Mouse (Mus musculus): ENCODE data around the gene Fbxw8. TPM values are rescaled to one million over a fixed set of nuclear protein-coding genes. Genes with fewer than 3 reads are reported as not detected.

Fbxw8 gene
- polyA plus RNA-seq, 1 experiment = 72.5 TPM

DNA sequence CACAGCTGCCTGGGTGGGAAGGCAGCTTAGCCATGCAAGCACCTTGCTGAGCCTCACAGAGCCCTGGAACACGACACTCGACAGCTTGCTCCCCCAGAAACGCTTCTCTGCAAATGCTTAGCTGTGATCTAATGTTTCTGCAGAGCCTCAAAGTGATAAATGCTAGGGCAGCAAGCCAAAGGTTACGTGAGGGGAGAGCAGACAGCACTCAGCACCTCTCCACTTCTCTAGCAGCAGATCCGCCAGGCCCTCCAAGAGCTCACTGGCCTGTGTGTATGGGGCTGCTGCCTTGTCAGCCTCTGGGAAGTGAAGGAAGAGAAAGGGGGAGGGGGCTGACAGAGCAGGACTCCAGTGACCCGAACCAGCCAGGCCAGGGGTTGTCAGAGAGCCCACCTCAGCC lies 27.1 kb downstream of the Fbxw8 start:
- TF ChIP-seq USF1 (IDR thresholded peaks at IDR 0.05; ENCODE audit: low read depth) (no peak), MYOG (IDR thresholded peaks at IDR 0.05; ENCODE audit: control insufficient read depth, extremely low read depth, insufficient read length) (no peak), MAX (IDR thresholded peaks at IDR 0.05) (no peak), FOSL1 (IDR thresholded peaks at IDR 0.05; ENCODE audit: insufficient read depth, low read length, poor library complexity, severe bottlenecking) (no peak), MYOD1 (IDR thresholded peaks at IDR 0.05; ENCODE audit: control insufficient read depth, insufficient read length, low read depth) (no peak), CEBPB (IDR thresholded peaks at IDR 0.05; ENCODE audit: low read depth) (no peak), CTCF (IDR thresholded peaks at IDR 0.05; ENCODE audit: control insufficient read depth, insufficient read depth, insufficient read length) (no peak)
- H3K79me3 ChIP-seq (ENCODE audit: low read depth) = no peaks in the 10 kb centered on the region
- H3ac ChIP-seq (ENCODE audit: control insufficient read depth, insufficient read length, low read depth) = no peak overlapping the region
- H3K4me3 ChIP-seq (ENCODE audit: insufficient read depth, poor library complexity, severe bottlenecking) = no peak overlapping the region
- peaks cover 29% of the 10 kb centered on the region for H3K79me2 ChIP-seq (ENCODE audit: control insufficient read depth, insufficient read depth)
- H3K27me3 ChIP-seq (ENCODE audit: control insufficient read depth, insufficient read depth, insufficient read length) = no peaks in the 10 kb centered on the region
- H3K36me3 ChIP-seq (ENCODE audit: control insufficient read depth, insufficient read depth) = peaks cover 11% of the 10 kb centered on the region

DNA sequence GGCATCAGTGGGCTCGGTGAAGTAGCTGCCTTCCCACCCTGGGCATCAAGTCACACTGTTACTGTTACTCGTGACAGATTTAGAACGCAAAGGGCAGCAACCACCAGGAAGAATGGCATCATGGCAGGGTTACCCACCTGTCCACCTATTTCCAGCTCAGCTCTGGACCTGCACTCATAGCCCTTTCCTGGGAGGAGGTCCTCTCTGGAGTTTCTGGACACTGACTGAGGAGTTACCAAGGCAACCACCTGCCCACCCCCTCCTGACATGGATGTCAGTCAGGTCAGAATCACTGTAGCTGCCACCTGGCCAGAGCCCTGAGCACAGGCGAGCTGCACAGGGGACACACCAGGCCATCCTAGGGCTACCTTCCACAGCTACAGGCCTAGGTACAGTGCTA lies 28.6 kb downstream of the Fbxw8 start:
- TF ChIP-seq USF1 (IDR thresholded peaks at IDR 0.05; ENCODE audit: low read depth) (no peak), MYOG (IDR thresholded peaks at IDR 0.05; ENCODE audit: control insufficient read depth, extremely low read depth, insufficient read length) (no peak), MAX (IDR thresholded peaks at IDR 0.05) (no peak), CEBPB (IDR thresholded peaks at IDR 0.05; ENCODE audit: low read depth) (no peak), CTCF (IDR thresholded peaks at IDR 0.05; ENCODE audit: control insufficient read depth, insufficient read depth, insufficient read length) (no peak), MYOD1 (IDR thresholded peaks at IDR 0.05; ENCODE audit: control insufficient read depth, insufficient read length, low read depth) (no peak), FOSL1 (IDR thresholded peaks at IDR 0.05; ENCODE audit: insufficient read depth, low read length, poor library complexity, severe bottlenecking) (no peak)
- peaks cover 19% of the 10 kb centered on the region for H3K79me2 ChIP-seq (ENCODE audit: control insufficient read depth, insufficient read depth)
- H3K79me3 ChIP-seq (ENCODE audit: low read depth) = peaks cover 2% of the 10 kb centered on the region
- no peaks in the 10 kb centered on the region for H3K27me3 ChIP-seq (ENCODE audit: control insufficient read depth, insufficient read depth, insufficient read length)
- peaks cover 11% of the 10 kb centered on the region for H3K36me3 ChIP-seq (ENCODE audit: control insufficient read depth, insufficient read depth)
- H3ac ChIP-seq (ENCODE audit: control insufficient read depth, insufficient read length, low read depth) = no peak overlapping the region
- H3K4me3 ChIP-seq (ENCODE audit: insufficient read depth, poor library complexity, severe bottlenecking) = no peak overlapping the region

- no peak overlapping the region for H3ac ChIP-seq (ENCODE audit: control insufficient read depth, insufficient read length, low read depth)
- no peaks in the 10 kb centered on the region for H3K27me3 ChIP-seq (ENCODE audit: control insufficient read depth, insufficient read depth, insufficient read length)
- H3K79me2 ChIP-seq (ENCODE audit: control insufficient read depth, insufficient read depth) = no peaks in the 10 kb centered on the region
- H3K36me3 ChIP-seq (ENCODE audit: control insufficient read depth, insufficient read depth) = peaks cover 18% of the 10 kb centered on the region
- TF ChIP-seq MYOG (IDR thresholded peaks at IDR 0.05; ENCODE audit: control insufficient read depth, extremely low read depth, insufficient read length) = no peak
- TF ChIP-seq CTCF (IDR thresholded peaks at IDR 0.05; ENCODE audit: control insufficient read depth, insufficient read depth, insufficient read length) = no peak
- TF ChIP-seq FOSL1 (IDR thresholded peaks at IDR 0.05; ENCODE audit: insufficient read depth, low read length, poor library complexity, severe bottlenecking) = no peak
- TF ChIP-seq MYOD1 (IDR thresholded peaks at IDR 0.05; ENCODE audit: control insufficient read depth, insufficient read length, low read depth) = no peak
- TF ChIP-seq CEBPB (IDR thresholded peaks at IDR 0.05; ENCODE audit: low read depth) = no peak
- no peak for TF ChIP-seq USF1 (IDR thresholded peaks at IDR 0.05; ENCODE audit: low read depth)
- no peak for TF ChIP-seq MAX (IDR thresholded peaks at IDR 0.05)
- H3K79me3 ChIP-seq (ENCODE audit: low read depth) = peaks cover 2% of the 10 kb centered on the region
- H3K4me3 ChIP-seq (ENCODE audit: insufficient read depth, poor library complexity, severe bottlenecking) = no peak overlapping the region
Observed at GRCm38 (mm10) chr5:118123096-118123495, 32.2 kb downstream of the Fbxw8 start.

GRCm38 (mm10) chr5:118121928-118122327 lies 33.3 kb downstream of the Fbxw8 start:
- Histone ChIP-seq H3K36me3 (ENCODE audit: control insufficient read depth, insufficient read depth) (peaks cover 9% of the 10 kb centered on the region), H3K79me3 (ENCODE audit: low read depth) (peaks cover 2% of the 10 kb centered on the region), H3K4me3 (ENCODE audit: insufficient read depth, poor library complexity, severe bottlenecking) (no peak overlapping the region), H3ac (ENCODE audit: control insufficient read depth, insufficient read length, low read depth) (no peak overlapping the region), H3K79me2 (ENCODE audit: control insufficient read depth, insufficient read depth) (no peaks in the 10 kb centered on the region), H3K27me3 (ENCODE audit: control insufficient read depth, insufficient read depth, insufficient read length) (no peaks in the 10 kb centered on the region)
- TF ChIP-seq CEBPB (IDR thresholded peaks at IDR 0.05; ENCODE audit: low read depth) (no peak), MYOD1 (IDR thresholded peaks at IDR 0.05; ENCODE audit: control insufficient read depth, insufficient read length, low read depth) (no peak), USF1 (IDR thresholded peaks at IDR 0.05; ENCODE audit: low read depth) (no peak), CTCF (IDR thresholded peaks at IDR 0.05; ENCODE audit: control insufficient read depth, insufficient read depth, insufficient read length) (no peak), FOSL1 (IDR thresholded peaks at IDR 0.05; ENCODE audit: insufficient read depth, low read length, poor library complexity, severe bottlenecking) (no peak), MAX (IDR thresholded peaks at IDR 0.05) (no peak), MYOG (IDR thresholded peaks at IDR 0.05; ENCODE audit: control insufficient read depth, extremely low read depth, insufficient read length) (no peak)

- H3K79me3 ChIP-seq (ENCODE audit: low read depth) = peaks cover 2% of the 10 kb centered on the region
- no peaks in the 10 kb centered on the region for H3K27me3 ChIP-seq (ENCODE audit: control insufficient read depth, insufficient read depth, insufficient read length)
- no peak overlapping the region for H3ac ChIP-seq (ENCODE audit: control insufficient read depth, insufficient read length, low read depth)
- H3K79me2 ChIP-seq (ENCODE audit: control insufficient read depth, insufficient read depth) = no peaks in the 10 kb centered on the region
- TF ChIP-seq MAX (IDR thresholded peaks at IDR 0.05) = no peak
- TF ChIP-seq CEBPB (IDR thresholded peaks at IDR 0.05; ENCODE audit: low read depth) = no peak
- no peak for TF ChIP-seq MYOG (IDR thresholded peaks at IDR 0.05; ENCODE audit: control insufficient read depth, extremely low read depth, insufficient read length)
- no peak for TF ChIP-seq USF1 (IDR thresholded peaks at IDR 0.05; ENCODE audit: low read depth)
- no peak for TF ChIP-seq CTCF (IDR thresholded peaks at IDR 0.05; ENCODE audit: control insufficient read depth, insufficient read depth, insufficient read length)
- no peak for TF ChIP-seq MYOD1 (IDR thresholded peaks at IDR 0.05; ENCODE audit: control insufficient read depth, insufficient read length, low read depth)
- TF ChIP-seq FOSL1 (IDR thresholded peaks at IDR 0.05; ENCODE audit: insufficient read depth, low read length, poor library complexity, severe bottlenecking) = no peak
- peaks cover 8% of the 10 kb centered on the region for H3K36me3 ChIP-seq (ENCODE audit: control insufficient read depth, insufficient read depth)
- no peak overlapping the region for H3K4me3 ChIP-seq (ENCODE audit: insufficient read depth, poor library complexity, severe bottlenecking)
Observed at GRCm38 (mm10) chr5:118120670-118121069, 34.6 kb downstream of the Fbxw8 start.

DNA sequence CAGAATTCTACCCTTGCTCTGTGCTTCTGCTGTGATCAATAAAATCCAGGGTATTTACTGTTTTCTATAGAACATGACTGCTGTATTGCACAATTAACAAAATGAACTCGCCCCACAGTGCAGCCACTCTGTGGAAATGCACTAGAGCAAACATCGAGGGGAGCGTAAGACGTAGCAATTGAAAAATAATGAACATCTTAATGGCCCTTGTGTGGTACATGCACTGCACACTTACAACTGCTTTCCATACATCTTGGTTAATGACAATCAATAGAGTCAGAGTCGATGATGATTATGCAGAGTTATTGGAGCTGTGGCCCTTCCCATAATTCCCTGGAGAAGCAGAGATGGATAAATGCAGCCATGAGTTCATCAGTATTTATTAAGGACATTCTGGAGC lies 36.3 kb downstream of the Fbxw8 start:
- H3K27me3 ChIP-seq (ENCODE audit: control insufficient read depth, insufficient read depth, insufficient read length) = no peaks in the 10 kb centered on the region
- TF ChIP-seq MYOG (IDR thresholded peaks at IDR 0.05; ENCODE audit: control insufficient read depth, extremely low read depth, insufficient read length) = no peak
- TF ChIP-seq MAX (IDR thresholded peaks at IDR 0.05) = no peak
- TF ChIP-seq USF1 (IDR thresholded peaks at IDR 0.05; ENCODE audit: low read depth) = no peak
- no peak for TF ChIP-seq MYOD1 (IDR thresholded peaks at IDR 0.05; ENCODE audit: control insufficient read depth, insufficient read length, low read depth)
- TF ChIP-seq CTCF (IDR thresholded peaks at IDR 0.05; ENCODE audit: control insufficient read depth, insufficient read depth, insufficient read length) = no peak
- TF ChIP-seq FOSL1 (IDR thresholded peaks at IDR 0.05; ENCODE audit: insufficient read depth, low read length, poor library complexity, severe bottlenecking) = no peak
- TF ChIP-seq CEBPB (IDR thresholded peaks at IDR 0.05; ENCODE audit: low read depth) = no peak
- peaks cover 2% of the 10 kb centered on the region for H3K79me3 ChIP-seq (ENCODE audit: low read depth)
- H3K36me3 ChIP-seq (ENCODE audit: control insufficient read depth, insufficient read depth) = peaks cover 8% of the 10 kb centered on the region
- no peaks in the 10 kb centered on the region for H3K79me2 ChIP-seq (ENCODE audit: control insufficient read depth, insufficient read depth)
- no peak overlapping the region for H3ac ChIP-seq (ENCODE audit: control insufficient read depth, insufficient read length, low read depth)
- no peak overlapping the region for H3K4me3 ChIP-seq (ENCODE audit: insufficient read depth, poor library complexity, severe bottlenecking)
